Mouse (Mus musculus) heart, adult 2 months (tissue): ENCODE results near the gene Megf9. TPM values are rescaled to one million over a fixed set of nuclear protein-coding genes. Genes with fewer than 3 reads are reported as not detected.

Experiments used
- DNase-seq, 2 experiments: peaks; one replicate each; pipeline ENCODE4 v3.0.0; 2021
- H3K27ac ChIP-seq: fragments of 200-600 bp; 2 replicates; pipeline ENCODE4 v1.8.1; 2022
- H3K27me3 ChIP-seq: fragments of 200-500 bp; 2 replicates; pipeline ENCODE4 v1.6.1; 2012; ENCODE audit warnings: mild to moderate bottlenecking, low read length, inconsistent platforms, mixed read lengths; ENCODE audit not compliant: control insufficient read depth, insufficient read depth
- H3K36me3 ChIP-seq: fragments of 200-500 bp; 2 replicates; pipeline ENCODE4 v1.6.1; 2012; ENCODE audit warnings: low read length, inconsistent platforms; ENCODE audit not compliant: control insufficient read depth, insufficient read depth
- H3K4me1 ChIP-seq: fragments of 200-500 bp; 2 replicates; pipeline ENCODE4 v1.6.1; 2011; ENCODE audit warnings: low read length; ENCODE audit not compliant: control insufficient read depth, insufficient read depth
- H3K4me3 ChIP-seq: fragments of 200-600 bp; 2 replicates; pipeline ENCODE4 v1.8.1; 2022
- H3K79me2 ChIP-seq: fragments of 200-500 bp; replicated peaks from 2 replicates; pipeline ENCODE4 v1.6.1; 2012; ENCODE audit warnings: mild to moderate bottlenecking, inconsistent platforms, low read length, moderate library complexity, mixed read lengths; ENCODE audit not compliant: control insufficient read depth, insufficient read depth
- H3K9ac ChIP-seq: fragments of 200-500 bp; 2 replicates; pipeline ENCODE4 v1.6.1; 2012; ENCODE audit warnings: low read depth, mild to moderate bottlenecking, control low read depth, inconsistent platforms, low read length, mixed read lengths
- CTCF ChIP-seq: fragments of 200-600 bp; IDR thresholded peaks from 2 replicates; pipeline ENCODE4 v1.8.1; 2022; ENCODE audit warnings: antibody characterized with exemption, mild to moderate bottlenecking, moderate library complexity
- EP300 ChIP-seq: fragments of 200-500 bp; IDR thresholded peaks from 2 replicates; pipeline ENCODE4 v1.6.1; 2011; ENCODE audit warnings: low read depth, low read length, control low read depth; ENCODE audit not compliant: insufficient read depth
- POLR2A ChIP-seq: fragments of 200-500 bp; IDR thresholded peaks from 2 replicates; pipeline ENCODE4 v1.6.1; 2011; ENCODE audit warnings: mild to moderate bottlenecking, low read depth, low read length, control low read depth; ENCODE audit not compliant: insufficient read depth
- WGBS: fragments of 180-500 bp; shearing (Covaris S2); methylation state at CpG from one replicate; pipeline ENCODE4 v1.1.7; 2018; 5-methylcytosine and 5-hydroxymethylcytosine counted together
- intact Hi-C: fragments of 180-260 bp; cut with DNase I; formaldehyde crosslinking; loops from one replicate; pipeline ENCODE4 v1.15.1; 2025
- polyA plus RNA-seq: library from polyadenylated mRNA; depleted of rRNA; stranded (reverse); fragments of >200 nt; gene quantifications from 2 replicates; pipeline ENCODE4 v1.2.3, GENCODE M21; 2012
- total RNA-seq, 2 experiments: library from RNA; stranded (reverse); gene quantifications; 2 replicates each; pipeline ENCODE4 v1.2.3; 2021

The Megf9 gene
- total and polyA plus RNA-seq, 3 experiments = 5.5 to 12.9 (median 10.8) TPM

GRCm38 (mm10) chr4:70517646-70518045 lies 17.1 kb downstream of the Megf9 start:
- no peak overlapping the region for H3K4me3 ChIP-seq
- no peaks in the 10 kb centered on the region for H3K27me3 ChIP-seq
- H3K4me1 ChIP-seq = no peaks in the 10 kb centered on the region; the same call in 1 of the 2 replicates
- WGBS = 70% methylated on average over 1 of the region's 1 CpGs
- no peaks in the 10 kb centered on the region for H3K79me2 ChIP-seq
- no peak overlapping the region for H3K27ac ChIP-seq
- DNase-seq = no peak
- H3K36me3 ChIP-seq = peaks cover 4% of the 10 kb centered on the region
- TF ChIP-seq CTCF (no peak), EP300 (no peak), POLR2A (no peak)
- H3K9ac ChIP-seq = no peak overlapping the region
- intact Hi-C loops = no loop called here

GRCm38 (mm10) chr4:70516289-70516688 lies 18.5 kb downstream of the Megf9 start:
- Histone ChIP-seq H3K9ac (no peak overlapping the region), H3K4me1 (no peaks in the 10 kb centered on the region; the same call in 1 of the 2 replicates), H3K27ac (no peak overlapping the region), H3K79me2 (no peaks in the 10 kb centered on the region), H3K27me3 (no peaks in the 10 kb centered on the region), H3K4me3 (no peak overlapping the region), H3K36me3 (peaks cover 4% of the 10 kb centered on the region)
- WGBS = 89% methylated on average over 6 of the region's 6 CpGs
- TF ChIP-seq CTCF (no peak), EP300 (no peak), POLR2A (no peak)
- DNase-seq = no peak
- intact Hi-C loops = no loop called here

- H3K79me2 ChIP-seq = no peaks in the 10 kb centered on the region
- DNase-seq = no peak
- peaks cover 4% of the 10 kb centered on the region for H3K36me3 ChIP-seq
- intact Hi-C loops = no loop called here
- no peak overlapping the region for H3K9ac ChIP-seq
- H3K4me3 ChIP-seq = no peak overlapping the region
- no peaks in the 10 kb centered on the region; the same call in 1 of the 2 replicates for H3K4me1 ChIP-seq
- TF ChIP-seq POLR2A (no peak), EP300 (no peak), CTCF (no peak)
- H3K27me3 ChIP-seq = no peaks in the 10 kb centered on the region
- no peak overlapping the region for H3K27ac ChIP-seq
Measured at GRCm38 (mm10) chr4:70515514-70515913, 19.3 kb downstream of the Megf9 start.

GRCm38 (mm10) chr4:70509987-70510386 lies 24.8 kb downstream of the Megf9 start:
- no peak overlapping the region for H3K9ac ChIP-seq
- no peak overlapping the region for H3K27ac ChIP-seq
- no peak overlapping the region for H3K4me3 ChIP-seq
- 94% methylated on average over 2 of the region's 2 CpGs for WGBS
- no peaks in the 10 kb centered on the region for H3K36me3 ChIP-seq
- no peak for TF ChIP-seq POLR2A
- TF ChIP-seq EP300 = no peak
- no peak for TF ChIP-seq CTCF
- no peaks in the 10 kb centered on the region for H3K4me1 ChIP-seq
- H3K27me3 ChIP-seq = no peaks in the 10 kb centered on the region
- intact Hi-C loops = no loop called here
- H3K79me2 ChIP-seq = no peaks in the 10 kb centered on the region
- no peak for DNase-seq

GRCm38 (mm10) chr4:70509565-70509964 lies 25.2 kb downstream of the Megf9 start:
- Histone ChIP-seq H3K79me2 (no peaks in the 10 kb centered on the region), H3K27me3 (no peaks in the 10 kb centered on the region), H3K36me3 (no peaks in the 10 kb centered on the region), H3K9ac (no peak overlapping the region), H3K4me3 (no peak overlapping the region), H3K27ac (no peak overlapping the region), H3K4me1 (no peaks in the 10 kb centered on the region)
- no peak for DNase-seq
- TF ChIP-seq EP300 (no peak), POLR2A (no peak), CTCF (no peak)
- 30% methylated on average over 2 of the region's 2 CpGs for WGBS
- intact Hi-C loops = no loop called here

- H3K36me3 ChIP-seq = no peaks in the 10 kb centered on the region
- H3K79me2 ChIP-seq = no peaks in the 10 kb centered on the region
- H3K4me1 ChIP-seq = no peaks in the 10 kb centered on the region
- no peaks in the 10 kb centered on the region for H3K27me3 ChIP-seq
- no peak overlapping the region for H3K4me3 ChIP-seq
- H3K9ac ChIP-seq = no peak overlapping the region
- 98% methylated on average over 1 of the region's 1 CpGs for WGBS
- TF ChIP-seq EP300 (no peak), POLR2A (no peak), CTCF (no peak)
- no peak for DNase-seq
- H3K27ac ChIP-seq = no peak overlapping the region
- intact Hi-C loops = no loop called here
Measured at GRCm38 (mm10) chr4:70508207-70508606, 26.6 kb downstream of the Megf9 start.
